Mouse (Mus musculus): ENCODE results near the gene Slit3.

GRCm38 (mm10) chr11:35664991-35665390, 544.0 kb downstream of the Slit3 start:
- TF ChIP-seq CTCF (IDR thresholded peaks at IDR 0.05; ENCODE audit: extremely low read depth, insufficient read length, insufficient replicate concordance, low read depth, low read length) = no peak
- no peak for TF ChIP-seq POLR2A (IDR thresholded peaks at IDR 0.05; ENCODE audit: low read depth, low read length)
